Mouse (Mus musculus) CH12.LX (cell line): ENCODE measurements around the gene Abi1.

Source experiments
- CHD1 ChIP-seq: IDR thresholded peaks from 2 replicates; pipeline ENCODE4 v1.6.1; 2012; ENCODE audit warnings: low read depth, low read length, improper control_type of control experiment, inconsistent platforms
- CTCF ChIP-seq, 2 experiments: IDR thresholded peaks in 1 of 2; conservative IDR thresholded peaks in 1 of 2; 2 replicates each; pipeline ENCODE4 v1.5.1; 2011 to 2012; ENCODE audit warnings: low read depth in 2 of 2, low read length in 2 of 2, improper control_type of control experiment in 1 of 2, inconsistent platforms in 1 of 2, mild to moderate bottlenecking in 1 of 2, moderate library complexity in 1 of 2
- EP300 ChIP-seq: IDR thresholded peaks from 2 replicates; pipeline ENCODE4 v1.6.1; 2011; ENCODE audit warnings: low read length, improper control_type of control experiment
- KAT2A ChIP-seq: IDR thresholded peaks from 2 replicates; pipeline ENCODE4 v1.6.1; 2012; ENCODE audit warnings: low read length, improper control_type of control experiment, inconsistent platforms; ENCODE audit not compliant: insufficient replicate concordance
- SIN3A ChIP-seq: IDR thresholded peaks from 2 replicates; pipeline ENCODE4 v1.6.1; 2012; ENCODE audit warnings: low read length, improper control_type of control experiment, inconsistent platforms

GRCm38 (mm10) chr2:23023714-23024282 lies 16.2 kb downstream of the Abi1 start:
- TF ChIP-seq EP300, result no peak
- TF ChIP-seq CHD1, result no peak
- TF ChIP-seq SIN3A, result no peak
- TF ChIP-seq CTCF (conservative IDR thresholded peaks at IDR 0.05 in 1 of 2, IDR thresholded peaks at IDR 0.05 in 1 of 2; ENCODE audit: low read depth in 2 of 2, low read length in 2 of 2), result no peak
- TF ChIP-seq KAT2A, result no peak
